Mouse (Mus musculus): ENCODE measurements around the gene Cldn19.

DNA sequence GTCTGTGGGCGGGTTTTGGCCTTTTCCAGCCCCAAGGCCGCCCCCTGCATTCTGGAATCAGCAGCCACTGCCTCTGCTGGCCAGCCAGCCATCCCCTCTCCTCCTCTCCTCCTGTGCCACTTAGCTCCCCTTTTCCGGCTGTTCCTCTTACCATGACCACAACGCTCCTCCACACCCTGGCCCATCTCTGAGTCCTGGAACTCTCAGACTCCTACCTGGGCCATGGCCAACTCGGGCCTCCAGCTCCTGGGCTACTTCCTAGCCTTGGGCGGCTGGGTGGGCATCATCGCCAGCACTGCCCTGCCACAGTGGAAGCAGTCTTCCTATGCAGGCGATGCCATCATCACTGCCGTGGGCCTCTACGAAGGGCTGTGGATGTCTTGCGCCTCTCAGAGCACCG, at the start of gene Cldn19:
- TF ChIP-seq MAX (IDR thresholded peaks at IDR 0.05): no peak
- TF ChIP-seq CTCF (IDR thresholded peaks at IDR 0.05; ENCODE audit: control insufficient read depth, insufficient read depth, insufficient read length): no peak
- no peak for TF ChIP-seq USF1 (IDR thresholded peaks at IDR 0.05; ENCODE audit: low read depth)
- TF ChIP-seq CEBPB (IDR thresholded peaks at IDR 0.05; ENCODE audit: low read depth): no peak
- no peak for TF ChIP-seq MYOG (IDR thresholded peaks at IDR 0.05; ENCODE audit: control insufficient read depth, extremely low read depth, insufficient read length)

Measured in C2C12 (cell line).